8 mouse cellular contexts compared by ENCODE assay signal in the genomic region with DNA sequence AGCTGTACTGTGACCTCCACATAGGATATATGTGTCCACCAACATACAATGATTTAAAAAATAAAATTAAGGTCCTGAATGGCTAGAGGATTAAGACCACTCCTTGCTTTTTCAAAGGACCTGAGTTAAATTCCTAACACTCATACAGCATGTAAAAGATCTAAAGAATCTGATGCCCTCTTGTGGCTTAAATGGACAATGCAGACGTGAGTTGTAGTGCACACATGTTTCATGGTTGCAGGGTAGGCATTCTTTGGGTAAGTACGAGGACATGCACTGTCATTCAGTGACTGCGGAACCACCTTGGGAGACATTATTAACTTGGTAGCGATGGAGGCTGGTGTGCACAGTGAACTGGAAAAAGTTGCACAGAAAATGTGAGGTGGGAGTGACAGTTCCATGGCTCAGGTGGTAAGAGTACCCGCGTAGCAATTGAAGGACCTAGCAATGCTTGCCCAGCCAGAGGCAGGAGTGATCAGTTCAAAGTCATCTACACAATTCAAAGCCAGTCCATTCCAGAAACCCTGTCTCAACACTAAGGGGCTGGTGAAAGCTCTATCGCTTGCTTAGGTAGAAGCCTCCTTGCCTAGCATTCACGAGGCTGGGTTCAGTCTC. TPM values are rescaled to one million over a fixed set of nuclear protein-coding genes. Genes with fewer than 3 reads are reported as not detected.
DNase-seq lines count a peak whose midpoint lies in the region; ATAC-seq and TF ChIP-seq lines count a peak whose summit lies in the region.

No protein-coding gene starts in this region.

- peak; percentile 65 for TF ChIP-seq RAD21 in MEL (IDR thresholded peaks at IDR 0.05; ENCODE audit: low read depth, low read length)

- no peak overlapping the region for H3K9ac ChIP-seq in heart, embryonic 16.5 days (ENCODE audit: low read length)
- H3K9ac ChIP-seq in MEL (ENCODE audit: control insufficient read depth, low read depth, low read length, poor library complexity, severe bottlenecking) = no peak overlapping the region

- no peak overlapping the region for H3K27ac ChIP-seq in heart, embryonic 16.5 days (ENCODE audit: low read length)
- H3K27ac ChIP-seq in MEL (ENCODE audit: control insufficient read depth, low read depth, low read length) = no peak overlapping the region

- peak; percentile 32 for ATAC-seq in heart, embryonic 16.5 days (replicated peaks; ENCODE audit: extremely low read depth, insufficient read depth, low FRiP score)
- ATAC-seq in erythroid progenitor cell, adult 5-6 weeks (replicated peaks; ENCODE audit: low FRiP score, poor library complexity, severe bottlenecking) = peak; percentile 80

- WGBS in heart, embryonic 16.5 days = 60% methylated on average over 8 of the region's 8 CpGs

- no peaks in the 10 kb centered on the region for H3K9me3 ChIP-seq in heart, embryonic 16.5 days (replicated peaks; ENCODE audit: control insufficient read depth, low read length)
- no peaks in the 10 kb centered on the region for H3K9me3 ChIP-seq in MEL (replicated peaks; ENCODE audit: insufficient read depth, low read length)

- DNase-seq in heart, adult 11 months = no peak
- peak; percentile 84 for DNase-seq in 416B (ENCODE audit: low read depth)
- DNase-seq in MEL (ENCODE audit: low read depth, low spot score) = peak; percentile 88
- DNase-seq in kidney, postnatal 4 days = peak; percentile 16 to 45
- DNase-seq in naive thymus-derived CD4-positive, alpha-beta T cell, adult 2 months (ENCODE audit: low read depth) = peak; percentile 77
- DNase-seq in layer of hippocampus, adult 9-10 months (ENCODE audit: low spot score) = no peak

- no peaks in the 10 kb centered on the region for H3K4me1 ChIP-seq in heart, embryonic 16.5 days (ENCODE audit: control insufficient read depth, insufficient read depth, low read length)
- H3K4me1 ChIP-seq in MEL (ENCODE audit: control insufficient read depth in 1 of 2, insufficient read depth in 2 of 2, low read length in 2 of 2) = peaks cover 5 to 8% of the 10 kb centered on the region in 2 experiments

- H3K79me2 ChIP-seq in MEL (ENCODE audit: control insufficient read depth, insufficient read depth, low read length, poor library complexity) = no peaks in the 10 kb centered on the region

- peak; percentile 33 to 78 (median 76); a peak in 5 of 6 replicates for TF ChIP-seq CTCF in MEL (IDR thresholded peaks at IDR 0.05 in 2 of 3, conservative IDR thresholded peaks at IDR 0.05 in 1 of 3; ENCODE audit: control insufficient read depth in 1 of 3, insufficient read depth in 1 of 3, low read depth in 2 of 3, low read length in 3 of 3, poor library complexity in 1 of 3, severe bottlenecking in 1 of 3)

- H3K4me3 ChIP-seq in heart, embryonic 16.5 days (ENCODE audit: low read length) = no peak overlapping the region
- H3K4me3 ChIP-seq in MEL (ENCODE audit: control insufficient read depth in 1 of 2, insufficient read depth in 1 of 2, low read depth in 2 of 2, low read length in 2 of 2) = no peak overlapping the region

- TF ChIP-seq POLR2A in MEL (IDR thresholded peaks at IDR 0.05; ENCODE audit: control insufficient read depth in 1 of 2, insufficient read depth in 1 of 2, low read depth in 1 of 2, low read length in 2 of 2, poor library complexity in 1 of 2) = no peak

- H3K36me3 ChIP-seq in heart, embryonic 16.5 days (ENCODE audit: control insufficient read depth, insufficient read depth) = peaks cover 25% of the 10 kb centered on the region
- peaks cover 0 to 18% of the 10 kb centered on the region in 2 experiments; a peak in 2 of 4 replicates for H3K36me3 ChIP-seq in MEL (ENCODE audit: control insufficient read depth in 1 of 2, insufficient read depth in 2 of 2, low read length in 2 of 2)

- no peak for TF ChIP-seq EP300 in MEL (IDR thresholded peaks at IDR 0.05; ENCODE audit: low read depth in 1 of 2, low read length in 2 of 2)

- no peaks in the 10 kb centered on the region for H3K27me3 ChIP-seq in heart, embryonic 16.5 days (ENCODE audit: control insufficient read depth, insufficient read depth, low read length)
- no peaks in the 10 kb centered on the region for H3K27me3 ChIP-seq in MEL (ENCODE audit: control insufficient read depth in 1 of 2, insufficient read depth in 2 of 2, low read length in 2 of 2)

- H3K4me2 ChIP-seq in heart, embryonic 16.5 days (ENCODE audit: low read depth, low read length) = no peak overlapping the region

TF ChIP-seq in MEL, 35 proteins besides CTCF, POLR2A, EP300 and RAD21 (continues in another document):
- no peak for TF ChIP-seq NELFE (IDR thresholded peaks at IDR 0.05; ENCODE audit: low read depth, low read length)
- TF ChIP-seq NRF1 (IDR thresholded peaks at IDR 0.05; ENCODE audit: insufficient read depth, low read depth, low read length, poor library complexity, severe bottlenecking) = no peak
- no peak for TF ChIP-seq KAT2A (conservative IDR thresholded peaks at IDR 0.05; ENCODE audit: low read depth, low read length)
- TF ChIP-seq USF1 (IDR thresholded peaks at IDR 0.05; ENCODE audit: low read depth, low read length) = no peak
- TF ChIP-seq CHD1 (IDR thresholded peaks at IDR 0.05; ENCODE audit: low read depth, low read length) = no peak
- TF ChIP-seq MAX (IDR thresholded peaks at IDR 0.05; ENCODE audit: low read length) = peak; percentile 78
- TF ChIP-seq MAFK (IDR thresholded peaks at IDR 0.05; ENCODE audit: borderline replicate concordance, low read depth, low read length) = no peak
- no peak for TF ChIP-seq ZKSCAN1 (IDR thresholded peaks at IDR 0.05; ENCODE audit: low read depth, low read length)
- peak; percentile 72 for TF ChIP-seq SMC3 (IDR thresholded peaks at IDR 0.05; ENCODE audit: low read depth, low read length)
- TF ChIP-seq USF2 (IDR thresholded peaks at IDR 0.05; ENCODE audit: borderline replicate concordance in 1 of 2, insufficient read depth in 1 of 2, low read depth in 1 of 2, low read length in 2 of 2) = no peak
- no peak for TF ChIP-seq BHLHE40 (IDR thresholded peaks at IDR 0.05; ENCODE audit: borderline replicate concordance, low read depth, low read length)
- TF ChIP-seq MEF2A (IDR thresholded peaks at IDR 0.05; ENCODE audit: extremely low read depth, insufficient replicate concordance, low read depth, low read length, poor library complexity, severe bottlenecking) = no peak
- no peak for TF ChIP-seq UBTF (IDR thresholded peaks at IDR 0.05; ENCODE audit: borderline replicate concordance, insufficient read depth, low read depth, low read length)
- peak; percentile 66; the same call in 1 of the 2 replicates for TF ChIP-seq SIN3A (IDR thresholded peaks at IDR 0.05; ENCODE audit: low read length)
- TF ChIP-seq GATA1 (IDR thresholded peaks at IDR 0.05; ENCODE audit: low read depth, low read length) = no peak
- TF ChIP-seq POLR2AphosphoS2 (IDR thresholded peaks at IDR 0.05; ENCODE audit: low read length) = no peak
- TF ChIP-seq RCOR1 (IDR thresholded peaks at IDR 0.05; ENCODE audit: low read depth, low read length) = no peak
- no peak for TF ChIP-seq TBP (IDR thresholded peaks at IDR 0.05; ENCODE audit: low read depth, low read length)
- no peak for TF ChIP-seq TAL1 (IDR thresholded peaks at IDR 0.05; ENCODE audit: low read length)
- TF ChIP-seq MXI1 (IDR thresholded peaks at IDR 0.05; ENCODE audit: low read depth, low read length) = peak; percentile 67
- no peak for TF ChIP-seq ZMIZ1 (IDR thresholded peaks at IDR 0.05; ENCODE audit: low read depth, low read length)

RNA-seq across cellular contexts. Expression of a gene that starts 17.5 kb away (rescaled TPM):
- polyA plus RNA-seq in heart, embryonic 16.5 days (2015; fragmentation: Nextera tagmentation; extraction: Ambion mirVana) = 11.5 and 12.0 TPM in 2 replicates
- total RNA-seq in MEL (2012; rRNA removed) = 5.4 and 6.9 TPM in 2 replicates
- polyA plus RNA-seq in MEL (2012; ENCODE audit: insufficient read depth in 1 of 2, insufficient read length in 2 of 2, low read depth in 1 of 2, low replicate concordance in 2 of 2, missing spikeins in 1 of 2) = 1 to 10 TPM in 1 of 2 experiments, not detected in 1; 6.8 TPM
- total RNA-seq in erythroid progenitor cell, adult 5-6 weeks (2015; ENCODE audit: low replicate concordance) = 3.4 and 8.6 TPM in 2 replicates
- 2.0 and 4.1 TPM in 2 replicates for total RNA-seq in erythroid progenitor cell, adult 5-6 weeks (2017; ENCODE audit: low replicate concordance)

RNA-seq across cellular contexts. Expression of a gene that starts 21.3 kb away (rescaled TPM):
- polyA plus RNA-seq in heart, embryonic 16.5 days (2015; fragmentation: Nextera tagmentation; extraction: Ambion mirVana) = 37.6 and 42.7 TPM in 2 replicates
- total RNA-seq in MEL (2012; rRNA removed) = 7.6 and 9.0 TPM in 2 replicates
- 10 to 100 TPM in 1 of 2 experiments, not detected in 1; 10.5 TPM for polyA plus RNA-seq in MEL (2012; ENCODE audit: insufficient read depth in 1 of 2, insufficient read length in 2 of 2, low read depth in 1 of 2, low replicate concordance in 2 of 2, missing spikeins in 1 of 2)
- total RNA-seq in erythroid progenitor cell, adult 5-6 weeks (2015; ENCODE audit: low replicate concordance) = 14.7 and 16.6 TPM in 2 replicates
- total RNA-seq in erythroid progenitor cell, adult 5-6 weeks (2017; ENCODE audit: low replicate concordance) = 5.7 and 12.6 TPM in 2 replicates

RNA-seq across cellular contexts. Expression of a gene that starts 22.8 kb away (rescaled TPM):
- 280 and 293 TPM in 2 replicates for polyA plus RNA-seq in heart, embryonic 16.5 days (2015; fragmentation: Nextera tagmentation; extraction: Ambion mirVana)
- 52.6 and 63.7 TPM in 2 replicates for total RNA-seq in MEL (2012; rRNA removed)
- 100 to 1,000 TPM in 1 of 2 experiments, not detected in 1; 152 TPM for polyA plus RNA-seq in MEL (2012; ENCODE audit: insufficient read depth in 1 of 2, insufficient read length in 2 of 2, low read depth in 1 of 2, low replicate concordance in 2 of 2, missing spikeins in 1 of 2)
- 34.2 and 54.1 TPM in 2 replicates for total RNA-seq in erythroid progenitor cell, adult 5-6 weeks (2015; ENCODE audit: low replicate concordance)
- 10.1 and 22.2 TPM in 2 replicates for total RNA-seq in erythroid progenitor cell, adult 5-6 weeks (2017; ENCODE audit: low replicate concordance)

RNA-seq across cellular contexts. Expression of a gene that starts 33.8 kb away (rescaled TPM):
- 11.6 and 13.0 TPM in 2 replicates for polyA plus RNA-seq in heart, embryonic 16.5 days (2015; fragmentation: Nextera tagmentation; extraction: Ambion mirVana)
- total RNA-seq in MEL (2012; rRNA removed) = 19.1 and 22.2 TPM in 2 replicates
- polyA plus RNA-seq in MEL (2012; ENCODE audit: insufficient read depth in 1 of 2, insufficient read length in 2 of 2, low read depth in 1 of 2, low replicate concordance in 2 of 2, missing spikeins in 1 of 2) = 10 to 100 TPM in 1 of 2 experiments, not detected in 1; 38.5 TPM
- 9.6 and 16.2 TPM in 2 replicates for total RNA-seq in erythroid progenitor cell, adult 5-6 weeks (2015; ENCODE audit: low replicate concordance)
- total RNA-seq in erythroid progenitor cell, adult 5-6 weeks (2017; ENCODE audit: low replicate concordance) = 18.1 and 19.4 TPM in 2 replicates

RNA-seq across cellular contexts. Expression of a gene that starts 34.2 kb away (rescaled TPM):
- polyA plus RNA-seq in heart, embryonic 16.5 days (2015; fragmentation: Nextera tagmentation; extraction: Ambion mirVana) = 113 and 126 TPM in 2 replicates
- 202 TPM in 2 replicates for total RNA-seq in MEL (2012; rRNA removed)
- polyA plus RNA-seq in MEL (2012; ENCODE audit: insufficient read depth in 1 of 2, insufficient read length in 2 of 2, low read depth in 1 of 2, low replicate concordance in 2 of 2, missing spikeins in 1 of 2) = 100 to 1,000 TPM; 255 to 565 TPM
- total RNA-seq in erythroid progenitor cell, adult 5-6 weeks (2015; ENCODE audit: low replicate concordance) = 218 and 223 TPM in 2 replicates
- 304 and 424 TPM in 2 replicates for total RNA-seq in erythroid progenitor cell, adult 5-6 weeks (2017; ENCODE audit: low replicate concordance)

Comparison
In these comparisons a context has a peak if more than half of its experiments do, and no peak if none do; other contexts are left out.
1. DNase-seq: peak in 416B (single experiment), MEL (single experiment), kidney, postnatal 4 days (2 of 2) and naive thymus-derived CD4-positive, alpha-beta T cell, adult 2 months (single experiment); none in heart, adult 11 months (single experiment) and layer of hippocampus, adult 9-10 months (single experiment).